Mouse (Mus musculus) G1E (cell line): ENCODE data around the gene Tnmd. TPM values are rescaled to one million over a fixed set of nuclear protein-coding genes. Genes with fewer than 3 reads are reported as not detected.

Experiments used
- ATAC-seq: 2 replicates; pipeline ENCODE4 v1.8.0; 2016; ENCODE audit warnings: mild to moderate bottlenecking; ENCODE audit not compliant: insufficient number of reproducible peaks, poor library complexity, low FRiP score, severe bottlenecking; ENCODE audit errors: extremely low read depth
- DNase-seq: peaks from one replicate; pipeline ENCODE4 v3.0.0; 2012; ENCODE audit warnings: low spot score
- H3K27me3 ChIP-seq: 2 replicates; pipeline ENCODE4 v1.6.1; 2012; ENCODE audit warnings: mild to moderate bottlenecking, low read length, inconsistent platforms; ENCODE audit not compliant: insufficient read depth
- H3K36me3 ChIP-seq: replicated peaks from 2 replicates; pipeline ENCODE3; 2012; ENCODE audit warnings: mild to moderate bottlenecking, inconsistent platforms
- H3K4me1 ChIP-seq: 2 replicates; pipeline ENCODE4 v1.6.1; 2012; ENCODE audit warnings: low read depth, low read length, inconsistent platforms, mixed read lengths; ENCODE audit not compliant: insufficient read depth
- H3K4me3 ChIP-seq: 2 replicates; pipeline ENCODE4 v1.5.1; 2012; ENCODE audit warnings: low read depth, mild to moderate bottlenecking, inconsistent platforms, low read length, moderate library complexity, mixed read lengths
- H3K9me3 ChIP-seq: replicated peaks from 2 replicates; pipeline ENCODE4 v1.6.1; 2012; ENCODE audit warnings: inconsistent platforms
- CTCF ChIP-seq: IDR thresholded peaks from 2 replicates; pipeline ENCODE4 v1.5.1; 2012; ENCODE audit warnings: low read depth, low read length, inconsistent platforms, mixed read lengths
- GATA1 ChIP-seq: IDR thresholded peaks from 2 replicates; pipeline ENCODE4 v1.6.1; 2012; ENCODE audit warnings: borderline replicate concordance, low read length, inconsistent platforms, mixed read lengths
- GATA2 ChIP-seq: IDR thresholded peaks from 2 replicates; pipeline ENCODE4 v1.6.1; 2012; ENCODE audit warnings: low read depth, low read length, inconsistent platforms, borderline replicate concordance
- POLR2AphosphoS5 ChIP-seq: IDR thresholded peaks from 2 replicates; pipeline ENCODE4 v1.6.1; 2012; ENCODE audit warnings: low read depth, low read length, inconsistent platforms; ENCODE audit not compliant: insufficient replicate concordance
- TAL1 ChIP-seq: conservative IDR thresholded peaks from 2 replicates; pipeline ENCODE4 v1.6.1; 2012; ENCODE audit warnings: low read depth, low read length, inconsistent platforms, mixed read lengths
- polyA plus RNA-seq: library from polyadenylated mRNA; stranded (reverse); fragments of >175 nt; gene quantifications from 2 replicates; pipeline ENCODE4 v1.2.3, GENCODE M21; 2012
- total RNA-seq, 2 experiments: library from RNA; stranded (forward) in 1 of 2; stranded (reverse) in 1 of 2; fragments of 200-1000 nt in 1 of 2; fragments of >200 nt in 1 of 2; fragmentation: Nextera tagmentation in 1 of 2; gene quantifications; 2 replicates each; pipeline ENCODE4 v1.2.3; 2014 to 2017

The Tnmd gene
- total RNA-seq (2014; fragmentation: Nextera tagmentation) (not detected in 2 replicates), total RNA-seq (2017) (not detected in 2 replicates), polyA plus RNA-seq (not detected in 2 replicates)

DNA sequence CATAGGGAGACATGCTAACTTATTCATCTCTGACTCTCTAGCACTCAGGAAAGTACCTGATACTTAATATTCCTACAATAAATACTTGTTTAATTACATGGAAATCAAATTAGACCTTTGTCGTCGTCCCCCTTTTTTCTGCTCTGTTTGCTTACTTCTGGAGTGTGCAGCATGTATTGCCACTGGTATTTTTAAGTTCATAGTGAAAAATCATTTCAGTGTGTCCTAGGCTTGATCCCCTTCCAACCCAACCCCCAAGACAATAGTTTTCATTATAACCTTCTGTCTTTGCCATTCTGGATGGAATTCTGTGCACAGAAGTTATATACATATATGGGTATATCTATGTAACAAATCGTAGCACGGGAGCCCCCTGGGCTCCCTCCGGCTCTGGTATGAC is at the start of gene Tnmd:
Gene Tnmd, plus strand, starts transcription at position 301 of the 400 bp plus-strand sequence.
- ATAC-seq (no peak), DNase-seq (no peak)
- TF ChIP-seq POLR2AphosphoS5 = no peak
- no peak for TF ChIP-seq CTCF
- TF ChIP-seq GATA1 = no peak
- TF ChIP-seq TAL1 = no peak
- no peak for TF ChIP-seq GATA2
- no peaks in the 10 kb centered on the region for H3K36me3 ChIP-seq
- no peaks in the 10 kb centered on the region for H3K27me3 ChIP-seq
- no peaks in the 10 kb centered on the region for H3K9me3 ChIP-seq
- H3K4me3 ChIP-seq = no peak within 1 kb of the TSS
- H3K4me1 ChIP-seq = no peaks in the 10 kb centered on the region

DNA sequence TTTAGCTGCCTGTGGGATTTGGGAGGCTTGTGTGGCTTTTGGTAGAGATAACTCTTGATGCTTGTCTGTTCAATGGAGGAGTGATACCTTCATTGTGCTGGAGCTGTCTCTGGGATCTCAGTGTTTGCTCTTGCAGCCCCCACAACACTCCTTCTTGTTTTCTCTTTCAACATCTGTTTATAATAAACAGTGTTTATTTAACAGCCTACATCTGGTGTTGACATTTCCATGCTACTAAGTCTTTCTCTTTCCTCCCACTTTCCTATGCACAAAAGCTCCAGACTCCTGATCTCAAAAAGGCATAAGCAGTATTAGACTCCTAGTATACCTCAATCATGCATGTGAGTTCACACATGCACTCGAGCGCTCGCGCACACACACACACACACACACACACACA is 2.9 kb downstream of the Tnmd start:
- ATAC-seq (no peak), DNase-seq (no peak)
- Histone ChIP-seq H3K4me3 (no peak overlapping the region), H3K27me3 (no peaks in the 10 kb centered on the region), H3K36me3 (no peaks in the 10 kb centered on the region), H3K9me3 (no peaks in the 10 kb centered on the region), H3K4me1 (no peaks in the 10 kb centered on the region)
- TF ChIP-seq TAL1 (no peak), GATA2 (no peak)

DNA sequence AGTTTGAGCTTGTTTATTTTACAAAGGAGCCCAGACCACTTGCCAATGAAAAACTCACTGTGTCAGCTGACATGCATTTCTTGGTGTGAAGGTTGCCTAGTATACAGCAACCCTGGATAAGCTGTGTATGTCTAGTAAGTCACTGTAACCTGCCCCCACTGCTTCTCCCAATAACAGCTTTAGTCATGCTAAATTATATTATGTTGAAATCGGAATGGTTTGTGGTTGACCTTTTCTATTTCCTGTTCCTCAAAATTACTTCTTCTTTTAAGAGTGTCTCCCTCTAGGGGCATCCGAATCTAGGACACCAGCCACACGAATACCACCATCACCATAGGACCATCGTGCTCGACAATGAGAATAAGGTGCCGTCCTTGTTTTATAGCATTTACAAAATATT is 19.0 kb downstream of the Tnmd start:
- no peak overlapping the region for H3K4me3 ChIP-seq
- TF ChIP-seq CTCF (no peak), GATA1 (no peak), POLR2AphosphoS5 (no peak), GATA2 (no peak), TAL1 (no peak)
- no peak for DNase-seq
- no peaks in the 10 kb centered on the region for H3K36me3 ChIP-seq
- no peaks in the 10 kb centered on the region for H3K4me1 ChIP-seq
- no peak for ATAC-seq
- H3K27me3 ChIP-seq = no peaks in the 10 kb centered on the region
- H3K9me3 ChIP-seq = no peaks in the 10 kb centered on the region

DNA sequence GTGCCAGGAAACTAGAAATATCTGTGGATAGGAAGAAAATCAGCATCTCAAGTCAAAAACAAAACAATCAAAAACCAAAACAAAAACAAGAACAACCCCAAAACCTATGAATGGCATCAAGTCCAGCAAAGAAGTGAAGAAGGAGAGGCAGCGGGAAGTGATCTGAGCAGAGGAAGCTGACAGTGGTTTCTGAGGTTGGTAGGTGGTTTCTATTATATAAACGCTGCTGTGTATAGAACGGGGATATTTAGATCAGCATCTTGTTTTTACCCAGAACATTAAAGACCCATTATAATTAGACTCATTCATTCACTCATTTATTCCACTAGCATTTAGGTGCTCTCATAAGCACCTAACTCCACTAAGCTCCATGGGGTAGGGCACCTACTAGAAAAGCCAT is 36.5 kb downstream of the Tnmd start:
- ATAC-seq = no peak
- TF ChIP-seq GATA1 = no peak
- TF ChIP-seq POLR2AphosphoS5 = no peak
- no peak for TF ChIP-seq GATA2
- TF ChIP-seq TAL1 = no peak
- no peak for TF ChIP-seq CTCF
- H3K27me3 ChIP-seq = no peaks in the 10 kb centered on the region

DNA sequence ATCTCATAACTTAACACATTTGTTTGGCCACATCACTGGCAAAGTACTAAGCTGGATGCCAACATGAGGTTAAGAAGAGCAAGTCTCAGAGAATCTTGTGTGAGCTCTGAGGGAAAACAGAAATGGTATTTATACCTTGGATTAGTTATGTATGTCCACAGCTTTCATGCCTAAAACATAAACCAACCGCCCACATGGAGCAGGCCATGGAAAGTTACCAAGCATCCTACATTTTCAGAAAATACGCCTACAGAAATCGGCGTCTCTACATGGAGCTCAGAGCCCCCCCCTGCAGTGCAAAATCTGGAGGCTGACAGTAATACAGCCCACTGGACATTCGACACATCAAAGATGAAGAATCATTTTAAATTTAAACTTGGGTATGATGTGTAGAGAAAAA is 37.3 kb downstream of the Tnmd start:
- Histone ChIP-seq H3K4me3 (no peak overlapping the region), H3K4me1 (no peaks in the 10 kb centered on the region), H3K9me3 (no peaks in the 10 kb centered on the region), H3K36me3 (no peaks in the 10 kb centered on the region), H3K27me3 (no peaks in the 10 kb centered on the region)
- TF ChIP-seq CTCF (no peak), GATA1 (no peak), TAL1 (no peak)
- ATAC-seq = no peak
- no peak for DNase-seq

More for the DNA sequence above, 36.5 kb downstream of the Tnmd start:
- Histone ChIP-seq H3K36me3 (no peaks in the 10 kb centered on the region), H3K4me1 (no peaks in the 10 kb centered on the region), H3K4me3 (no peak overlapping the region), H3K9me3 (no peaks in the 10 kb centered on the region)
- DNase-seq = no peak

DNA sequence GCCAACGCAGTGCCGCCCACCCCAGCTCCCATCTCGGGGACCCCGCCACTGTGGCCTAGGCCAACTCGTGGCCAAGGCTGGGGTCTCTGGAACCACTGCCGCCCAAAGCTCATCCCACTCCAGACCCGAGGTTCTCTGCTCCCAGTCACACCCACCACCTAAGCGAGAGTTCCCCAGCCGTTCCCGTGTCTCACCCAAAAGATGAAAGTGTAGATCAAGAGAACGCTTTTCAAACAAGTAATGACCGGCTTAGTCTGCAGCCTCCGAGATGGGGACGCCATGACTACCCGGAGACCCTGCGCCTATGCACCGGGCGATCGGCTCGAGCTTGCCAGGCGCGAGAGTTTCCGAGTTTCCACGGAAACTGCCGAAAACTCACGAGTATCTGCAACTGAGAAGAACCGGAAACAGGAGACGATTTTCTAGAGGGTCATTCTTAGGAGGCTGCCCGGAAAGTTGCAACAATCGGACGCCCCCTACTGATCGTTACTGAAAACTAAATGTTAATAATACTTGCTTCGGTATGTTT is 47.3 kb downstream of the Tnmd start, which contains the start of gene Tspan6:
Gene Tspan6, minus strand, starts transcription at position 416 of the 529 bp plus-strand sequence.
- ATAC-seq = no peak
- no peaks in the 10 kb centered on the region for H3K27me3 ChIP-seq
- DNase-seq = no peak

DNA sequence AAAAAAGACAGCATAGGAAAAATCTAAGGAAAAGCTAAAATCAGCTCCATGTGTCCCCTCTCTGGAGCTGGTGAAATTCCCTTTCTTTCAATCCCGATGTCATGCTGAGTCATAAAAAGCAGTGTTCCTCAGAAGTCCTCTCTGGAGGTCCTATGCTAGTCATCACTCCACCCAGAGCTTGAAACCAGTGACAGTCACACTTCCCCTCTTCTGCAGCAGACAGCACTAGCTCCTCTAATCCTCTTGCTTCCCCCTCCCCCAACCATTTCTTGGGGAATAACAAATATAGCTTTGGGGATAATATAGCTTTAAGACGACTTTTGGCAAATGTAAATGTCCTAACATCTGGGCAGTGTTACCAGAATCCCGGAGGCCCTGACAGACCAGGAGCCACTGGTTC is 57.5 kb downstream of the Tnmd start, which contains the start of gene Srpx2:
Gene Srpx2, plus strand, starts transcription at position 166 of the 400 bp plus-strand sequence.
- no peaks in the 10 kb centered on the region for H3K36me3 ChIP-seq
- no peaks in the 10 kb centered on the region for H3K9me3 ChIP-seq
- ATAC-seq (no peak), DNase-seq (no peak)
- TF ChIP-seq POLR2AphosphoS5 (no peak), TAL1 (no peak), GATA2 (no peak), CTCF (no peak), GATA1 (no peak)
- no peaks in the 10 kb centered on the region for H3K27me3 ChIP-seq
- no peak within 1 kb of the TSS for H3K4me3 ChIP-seq
- H3K4me1 ChIP-seq = no peaks in the 10 kb centered on the region

More for the DNA sequence above, 47.3 kb downstream of the Tnmd start, which contains the start of gene Tspan6:
- Histone ChIP-seq H3K4me3 (no peak within 1 kb of the TSS), H3K36me3 (no peaks in the 10 kb centered on the region), H3K4me1 (no peaks in the 10 kb centered on the region), H3K9me3 (no peaks in the 10 kb centered on the region)
- TF ChIP-seq POLR2AphosphoS5 (no peak), CTCF (no peak), GATA2 (no peak), GATA1 (no peak), TAL1 (no peak)
